Mouse (Mus musculus): ENCODE results near the gene Gpnmb. TPM values are rescaled to one million over a fixed set of nuclear protein-coding genes. Genes with fewer than 3 reads are reported as not detected.

Gpnmb gene
- polyA plus RNA-seq, 1 experiment from 2014 or later: 0.23 TPM

GRCm38 (mm10) chr6:49120370-49120769, 84.0 kb downstream of the Gpnmb start:
- H3K4me2 ChIP-seq (ENCODE audit: low read length): no peak overlapping the region
- H3K36me3 ChIP-seq (ENCODE audit: control insufficient read depth, insufficient read depth, low read length): no peaks in the 10 kb centered on the region
- no peaks in the 10 kb centered on the region for H3K27me3 ChIP-seq (replicated peaks; ENCODE audit: control insufficient read depth, insufficient read depth, low read length)
- 0 out of 2 replicates have a peak, but pooled peaks cover 3% of the 10 kb centered on the region for H3K9me3 ChIP-seq (ENCODE audit: control insufficient read depth, low read length)
- no peak overlapping the region for H3K9ac ChIP-seq (ENCODE audit: low read depth, low read length)
- no peaks in the 10 kb centered on the region; the same call in 1 of the 2 replicates for H3K4me1 ChIP-seq (ENCODE audit: control insufficient read depth, insufficient read depth, low read depth, low read length)
- no peak overlapping the region for H3K4me3 ChIP-seq (ENCODE audit: low read length)
- WGBS: 91% methylated on average over 3 of the region's 3 CpGs
- ATAC-seq: no peak
- H3K27ac ChIP-seq (ENCODE audit: low read depth, low read length): no peak overlapping the region

Other genes starting within 250 kb of the Gpnmb start
- gene Tmem176a, start 195.6 kb upstream of the Gpnmb start, polyA plus RNA-seq (2015; fragmentation: Nextera tagmentation; extraction: Ambion mirVana): 28.1 and 30.8 TPM in 2 replicates
- 140 and 143 TPM in 2 replicates for gene Tmem176b, start 195.1 kb upstream of the Gpnmb start, polyA plus RNA-seq (2015; fragmentation: Nextera tagmentation; extraction: Ambion mirVana)
- gene Aoc1, start 163.7 kb upstream of the Gpnmb start, polyA plus RNA-seq (2015; fragmentation: Nextera tagmentation; extraction: Ambion mirVana): not detected in 2 replicates
- gene 1600015I10Rik, start 106.7 kb upstream of the Gpnmb start, polyA plus RNA-seq (2015; fragmentation: Nextera tagmentation; extraction: Ambion mirVana): not detected in 2 replicates
- not detected in 2 replicates for gene Doxl2, start 61.6 kb upstream of the Gpnmb start, polyA plus RNA-seq (2015; fragmentation: Nextera tagmentation; extraction: Ambion mirVana)
- not detected in 2 replicates for gene Svs1, start 49.7 kb upstream of the Gpnmb start, polyA plus RNA-seq (2015; fragmentation: Nextera tagmentation; extraction: Ambion mirVana)
- 58.3 and 66.8 TPM in 2 replicates for gene Malsu1, start 37.2 kb downstream of the Gpnmb start, polyA plus RNA-seq (2015; fragmentation: Nextera tagmentation; extraction: Ambion mirVana)
- gene Igf2bp3, start 178.4 kb downstream of the Gpnmb start, polyA plus RNA-seq (2015; fragmentation: Nextera tagmentation; extraction: Ambion mirVana): 15.5 and 19.2 TPM in 2 replicates
- 97.0 and 97.9 TPM in 2 replicates for gene Tra2a, start 227.5 kb downstream of the Gpnmb start, polyA plus RNA-seq (2015; fragmentation: Nextera tagmentation; extraction: Ambion mirVana)

Data from hindbrain, embryonic 16.5 days (tissue).